Mouse (Mus musculus) MEL (cell line): ENCODE measurements around the gene Gm1043.

Experiments used
- CHD1 ChIP-seq: IDR thresholded peaks from 2 replicates; pipeline ENCODE4 v1.6.1; 2012; ENCODE audit warnings: low read depth, mild to moderate bottlenecking, inconsistent platforms, low read length, improper control_type of control experiment
- CTCF ChIP-seq, 3 experiments: IDR thresholded peaks in 2 of 3; conservative IDR thresholded peaks in 1 of 3; 2 replicates each; pipeline ENCODE4 v1.5.1; 2011 to 2012; ENCODE audit warnings: low read length in 3 of 3, low read depth in 2 of 3, mild to moderate bottlenecking in 2 of 3, improper control_type of control experiment in 1 of 3, inconsistent platforms in 1 of 3, mixed read lengths in 1 of 3, moderate library complexity in 1 of 3; ENCODE audit not compliant: control insufficient read depth in 1 of 3, insufficient read depth in 1 of 3, poor library complexity in 1 of 3, severe bottlenecking in 1 of 3
- E2F4 ChIP-seq: IDR thresholded peaks from 2 replicates; pipeline ENCODE4 v1.6.1; 2011; ENCODE audit warnings: low read depth, low read length, improper control_type of control experiment, borderline replicate concordance
- EP300 ChIP-seq, 2 experiments: IDR thresholded peaks; 2 replicates each; pipeline ENCODE4 v1.6.1; 2011; ENCODE audit warnings: improper control_type of control experiment in 2 of 2, low read length in 2 of 2, low read depth in 1 of 2, mild to moderate bottlenecking in 1 of 2
- POLR2A ChIP-seq, 2 experiments: IDR thresholded peaks; 2 replicates each; pipeline ENCODE4 v1.6.1; 2011 to 2012; ENCODE audit warnings: low read length in 2 of 2, mild to moderate bottlenecking in 2 of 2, control low read depth in 1 of 2, improper control_type of control experiment in 1 of 2, low read depth in 1 of 2, moderate library complexity in 1 of 2; ENCODE audit not compliant: control insufficient read depth in 1 of 2, insufficient read depth in 1 of 2, poor library complexity in 1 of 2
- POLR2AphosphoS5 ChIP-seq: IDR thresholded peaks from 2 replicates; pipeline ENCODE4 v1.6.1; 2012; ENCODE audit warnings: low read depth, borderline replicate concordance, mild to moderate bottlenecking, inconsistent platforms, low read length, moderate library complexity, mixed read lengths

DNA sequence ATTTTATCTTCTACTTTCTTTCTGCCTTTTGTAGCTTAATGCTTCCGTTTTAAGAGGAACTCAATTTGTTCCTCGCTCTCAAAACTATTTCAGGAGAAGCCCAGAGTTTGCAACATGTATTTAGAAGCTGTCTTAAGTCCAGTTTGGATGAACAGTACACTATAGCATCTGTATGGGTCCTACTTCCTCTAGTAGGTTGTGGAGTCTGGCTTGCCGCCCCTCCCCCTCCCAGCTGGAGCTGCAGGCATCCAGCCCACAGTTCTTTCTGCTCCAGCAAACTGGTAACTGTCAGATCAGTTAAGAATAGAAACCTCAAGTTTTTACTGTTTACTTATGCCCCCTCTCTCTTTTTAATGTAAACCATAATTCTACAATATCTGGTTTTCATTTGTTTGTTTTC lies 2.8 kb upstream of the Gm1043 start:
- no peak for TF ChIP-seq EP300 (IDR thresholded peaks at IDR 0.05; ENCODE audit: low read depth in 1 of 2, low read length in 2 of 2)
- no peak for TF ChIP-seq E2F4
- no peak for TF ChIP-seq POLR2A (IDR thresholded peaks at IDR 0.05; ENCODE audit: control insufficient read depth in 1 of 2, insufficient read depth in 1 of 2, low read depth in 1 of 2, low read length in 2 of 2, poor library complexity in 1 of 2)
- no peak for TF ChIP-seq CTCF (IDR thresholded peaks at IDR 0.05 in 2 of 3, conservative IDR thresholded peaks at IDR 0.05 in 1 of 3; ENCODE audit: control insufficient read depth in 1 of 3, insufficient read depth in 1 of 3, low read depth in 2 of 3, low read length in 3 of 3, poor library complexity in 1 of 3, severe bottlenecking in 1 of 3)
- no peak for TF ChIP-seq CHD1
- no peak for TF ChIP-seq POLR2AphosphoS5
